Mouse (Mus musculus): ENCODE results near the gene Eif2d. TPM values are rescaled to one million over a fixed set of nuclear protein-coding genes. Genes with fewer than 3 reads are reported as not detected.

Eif2d gene
- polyA plus RNA-seq, 1 experiment from 2014 or later: 56.0 TPM

Other genes starting within 250 kb of the Eif2d start
- not detected in 2 replicates for gene Il20, start 241.7 kb upstream of the Eif2d start, polyA plus RNA-seq (2016; fragmentation: Nextera tagmentation; extraction: Ambion mirVana)
- gene Il19, start 213.1 kb upstream of the Eif2d start, polyA plus RNA-seq (2016; fragmentation: Nextera tagmentation; extraction: Ambion mirVana): not detected in 2 replicates
- not detected in 2 replicates for gene Il10, start 133.3 kb upstream of the Eif2d start, polyA plus RNA-seq (2016; fragmentation: Nextera tagmentation; extraction: Ambion mirVana)
- 51.0 and 55.3 TPM in 2 replicates for gene Mapkapk2, start 55.4 kb upstream of the Eif2d start, polyA plus RNA-seq (2016; fragmentation: Nextera tagmentation; extraction: Ambion mirVana)
- 20.9 and 21.8 TPM in 2 replicates for gene Dyrk3, start 14.8 kb upstream of the Eif2d start, polyA plus RNA-seq (2016; fragmentation: Nextera tagmentation; extraction: Ambion mirVana)
- gene Rassf5, start 92.1 kb downstream of the Eif2d start, polyA plus RNA-seq (2016; fragmentation: Nextera tagmentation; extraction: Ambion mirVana): 0.98 and 1.1 TPM in 2 replicates
- 0.72 and 0.88 TPM in 2 replicates for gene Ikbke, start 126.4 kb downstream of the Eif2d start, polyA plus RNA-seq (2016; fragmentation: Nextera tagmentation; extraction: Ambion mirVana)

All from forebrain, embryonic 12.5 days (tissue).